Mouse (Mus musculus) midbrain, embryonic 11.5 days (tissue): ENCODE results near the gene Peg10. TPM values are rescaled to one million over a fixed set of nuclear protein-coding genes. Genes with fewer than 3 reads are reported as not detected.
A peak's percentile ranks its signal among the peaks of the same experiment; 100 is the strongest.

Experiments used
- ATAC-seq: fragments of 200-750 bp; cut with Nextera tagmentation; 2 replicates; pipeline ENCODE4 v1.8.0; 2017; ENCODE audit warnings: moderate TSS enrichment, moderate library complexity; ENCODE audit not compliant: low FRiP score
- DNase-seq: peaks from one replicate; pipeline ENCODE4 v3.0.0; 2015; ENCODE audit warnings: low spot score; ENCODE audit errors: missing footprints
- H3K27ac ChIP-seq: fragments of 300-500 bp; sonication (generic); 2 replicates; pipeline ENCODE4 v1.5.1; 2014; ENCODE audit warnings: low read depth, low read length
- H3K27me3 ChIP-seq: fragments of 300-500 bp; sonication (generic); 2 replicates; pipeline ENCODE4 v1.6.1; 2014; ENCODE audit warnings: mild to moderate bottlenecking, low read length, moderate library complexity, mixed read lengths; ENCODE audit not compliant: control insufficient read depth, insufficient read depth
- H3K36me3 ChIP-seq: fragments of 300-500 bp; sonication (generic); 2 replicates; pipeline ENCODE4 v1.6.1; 2014; ENCODE audit warnings: mild to moderate bottlenecking, low read length, moderate library complexity, mixed read lengths; ENCODE audit not compliant: control insufficient read depth, insufficient read depth
- H3K4me1 ChIP-seq: fragments of 300-500 bp; sonication (generic); 2 replicates; pipeline ENCODE4 v1.6.1; 2014; ENCODE audit warnings: low read length; ENCODE audit not compliant: control insufficient read depth, insufficient read depth
- H3K4me2 ChIP-seq: fragments of 300-500 bp; sonication (generic); 2 replicates; pipeline ENCODE4 v1.6.1; 2014; ENCODE audit warnings: mild to moderate bottlenecking, moderate library complexity
- H3K4me3 ChIP-seq: fragments of 300-500 bp; sonication (generic); 2 replicates; pipeline ENCODE4 v1.5.1; 2014; ENCODE audit warnings: low read depth, low read length
- H3K9ac ChIP-seq: fragments of 300-500 bp; sonication (generic); 2 replicates; pipeline ENCODE4 v1.6.1; 2014; ENCODE audit warnings: low read length
- H3K9me3 ChIP-seq: fragments of 300-500 bp; sonication (generic); 2 replicates; pipeline ENCODE4 v1.6.1; 2016; ENCODE audit warnings: low read length; ENCODE audit not compliant: control insufficient read depth
- WGBS: fragments of 180-500 bp; shearing (Covaris S2); extraction: QIAGEN DNeasy Blood & Tissue Kit; methylation state at CpG from one replicate; pipeline ENCODE4 v1.1.7; 2014; 5-methylcytosine and 5-hydroxymethylcytosine counted together
- polyA plus RNA-seq: library from polyadenylated mRNA; unstranded; fragments of >200 nt; fragmentation: Nextera tagmentation; extraction: Ambion mirVana; gene quantifications from 2 replicates; pipeline ENCODE4 v1.2.1, GENCODE M21; 2014

Peg10 gene
- polyA plus RNA-seq, 1 experiment from 2014 or later: 11.2 TPM

DNA sequence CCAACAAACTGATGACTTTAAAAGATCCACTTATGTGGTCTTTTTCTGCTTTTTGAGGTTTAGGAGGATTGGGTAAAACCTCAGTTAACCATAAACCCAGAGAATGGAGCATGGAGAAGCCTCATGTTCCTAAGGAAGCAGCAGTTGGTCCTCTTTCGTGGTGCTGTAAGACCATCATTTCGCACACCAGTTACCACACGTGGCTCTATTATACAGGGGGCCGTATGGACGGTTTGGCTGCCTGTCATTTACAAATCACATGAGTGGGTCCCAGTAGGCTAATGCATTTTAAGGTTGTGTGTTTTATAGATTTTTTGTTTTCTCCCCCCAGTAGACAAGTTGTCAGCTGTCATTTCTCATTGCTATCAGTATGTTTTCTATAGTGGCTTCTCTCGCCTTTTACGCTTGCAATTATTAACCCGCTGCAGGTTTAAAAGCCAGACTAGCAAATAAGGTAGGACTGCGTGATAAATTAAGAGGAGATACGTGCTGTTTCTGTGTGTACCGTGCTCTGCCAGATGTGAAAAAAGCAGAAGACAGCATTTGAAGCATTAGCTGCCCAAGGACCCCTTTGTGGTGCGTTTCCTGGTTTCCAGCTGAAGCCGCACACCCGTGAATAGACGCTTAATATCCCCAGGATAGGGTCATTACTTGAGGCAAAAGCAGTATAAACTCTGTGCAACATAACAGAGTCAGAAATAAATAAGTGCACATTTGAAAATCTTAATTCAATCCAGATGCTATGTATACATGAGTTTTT is 22.9 kb upstream of the Peg10 start:
- no peak overlapping the region for H3K4me3 ChIP-seq
- ATAC-seq (no peak; the same call in 1 of the 2 replicates), DNase-seq (no peak)
- H3K9ac ChIP-seq: no peak overlapping the region
- H3K4me2 ChIP-seq: no peak overlapping the region
- 75% methylated on average over 15 of the region's 15 CpGs for WGBS
- no peaks in the 10 kb centered on the region for H3K9me3 ChIP-seq
- peaks cover 6% of the 10 kb centered on the region for H3K4me1 ChIP-seq
- H3K27ac ChIP-seq: no peak overlapping the region
- H3K36me3 ChIP-seq: no peaks in the 10 kb centered on the region
- no peaks in the 10 kb centered on the region for H3K27me3 ChIP-seq

DNA sequence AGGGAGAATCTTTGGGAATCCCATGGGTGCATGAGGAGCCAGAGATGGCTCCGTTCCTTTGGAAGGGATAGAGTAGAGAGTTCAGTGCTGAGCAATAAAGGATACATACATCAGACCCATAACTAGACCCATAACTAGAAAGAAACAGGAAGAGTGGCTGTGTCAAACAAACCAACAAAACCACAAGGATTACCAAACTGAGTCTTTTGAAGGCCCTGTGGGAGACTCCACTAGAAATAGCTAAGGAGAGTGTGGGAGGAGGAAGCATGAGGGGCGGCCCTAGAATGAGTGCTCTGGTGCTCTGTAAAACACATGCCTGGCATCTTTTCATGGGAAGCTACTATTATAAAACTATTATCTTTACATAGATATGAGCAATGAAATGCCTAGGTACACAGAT is 18.8 kb upstream of the Peg10 start:
- Histone ChIP-seq H3K9ac (no peak overlapping the region), H3K27ac (no peak overlapping the region), H3K4me2 (no peak overlapping the region), H3K27me3 (no peaks in the 10 kb centered on the region), H3K4me3 (no peak overlapping the region), H3K4me1 (peaks cover 3% of the 10 kb centered on the region), H3K36me3 (no peaks in the 10 kb centered on the region), H3K9me3 (no peaks in the 10 kb centered on the region)
- no peak for ATAC-seq
- WGBS: 87% methylated on average over 2 of the region's 2 CpGs
- no peak for DNase-seq

DNA sequence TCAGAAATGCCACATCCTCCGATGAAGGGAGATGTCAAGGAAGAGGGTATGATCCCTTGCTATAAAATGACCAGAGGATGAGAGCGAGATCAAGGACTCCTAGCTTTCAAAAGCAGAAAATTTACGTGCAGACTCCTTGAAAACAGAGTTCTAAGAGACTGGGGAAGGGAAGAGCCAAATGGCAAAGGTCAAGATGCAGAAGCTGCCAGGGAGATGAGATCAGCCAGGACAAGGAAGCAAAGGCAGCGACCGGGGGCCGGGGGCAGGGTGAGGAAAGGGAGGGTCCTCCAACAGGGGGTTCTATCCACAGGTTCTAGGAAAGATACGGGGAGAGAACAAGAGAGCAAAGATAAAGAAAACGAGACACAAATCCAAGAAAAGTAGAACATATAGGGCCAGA is 15.4 kb upstream of the Peg10 start:
- Histone ChIP-seq H3K4me3 (no peak overlapping the region), H3K9ac (no peak overlapping the region), H3K36me3 (no peaks in the 10 kb centered on the region), H3K27me3 (no peaks in the 10 kb centered on the region), H3K27ac (no peak overlapping the region), H3K9me3 (no peaks in the 10 kb centered on the region), H3K4me1 (no peaks in the 10 kb centered on the region), H3K4me2 (no peak overlapping the region)
- DNase-seq (no peak), ATAC-seq (no peak)
- 58% methylated on average over 8 of the region's 8 CpGs for WGBS

DNA sequence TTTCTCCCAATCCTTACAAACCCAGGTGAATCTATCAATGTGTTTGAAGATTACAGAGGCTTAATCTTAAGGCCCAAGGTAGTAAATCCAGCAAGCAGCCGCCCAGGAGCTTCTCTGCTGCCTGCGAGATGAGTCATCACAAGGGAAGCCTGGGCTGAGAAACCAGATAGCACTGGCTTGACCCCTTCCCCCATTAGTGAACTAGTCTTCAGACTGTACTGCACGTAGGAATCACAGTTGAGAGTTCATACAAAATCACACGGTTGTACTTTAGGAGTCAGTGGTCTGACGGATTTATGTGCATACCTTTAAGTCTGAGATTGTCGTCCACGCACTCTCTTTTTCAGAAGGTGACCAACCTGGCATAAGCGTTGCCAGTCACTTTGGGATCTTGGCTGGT is 13.9 kb upstream of the Peg10 start:
- Histone ChIP-seq H3K4me1 (peaks cover 10% of the 10 kb centered on the region), H3K9me3 (no peaks in the 10 kb centered on the region), H3K4me3 (no peak overlapping the region), H3K4me2 (no peak overlapping the region), H3K27ac (no peak overlapping the region), H3K27me3 (no peaks in the 10 kb centered on the region), H3K9ac (no peak overlapping the region), H3K36me3 (no peaks in the 10 kb centered on the region)
- WGBS: 77% methylated on average over 8 of the region's 8 CpGs
- DNase-seq (no peak), ATAC-seq (no peak)

DNA sequence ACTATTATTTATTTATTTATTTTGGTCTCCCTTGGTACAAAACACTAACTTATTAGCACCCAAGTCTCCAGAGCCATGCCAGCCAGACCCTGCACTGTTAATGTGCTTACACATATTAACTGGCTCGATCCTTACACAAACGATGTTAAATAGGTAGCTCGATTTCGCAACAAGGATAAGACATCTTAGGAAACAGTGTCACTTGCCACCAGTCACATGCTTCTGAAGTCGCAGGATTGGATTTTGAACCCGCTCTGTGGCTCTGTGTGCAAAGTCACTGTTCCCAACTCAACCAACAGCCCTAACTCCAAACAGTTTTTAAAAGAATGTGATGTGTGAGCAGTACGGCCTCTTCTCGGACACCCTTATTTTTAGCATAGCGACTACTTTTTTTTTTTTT is 10.7 kb upstream of the Peg10 start:
- H3K9ac ChIP-seq: no peak overlapping the region
- no peak overlapping the region for H3K27ac ChIP-seq
- DNase-seq (no peak), ATAC-seq (no peak)
- H3K4me1 ChIP-seq: peaks cover 34% of the 10 kb centered on the region
- H3K4me3 ChIP-seq: no peak overlapping the region
- H3K9me3 ChIP-seq: no peaks in the 10 kb centered on the region
- 85% methylated on average over 9 of the region's 9 CpGs for WGBS
- H3K36me3 ChIP-seq: no peaks in the 10 kb centered on the region
- no peaks in the 10 kb centered on the region for H3K27me3 ChIP-seq
- H3K4me2 ChIP-seq: no peak overlapping the region

DNA sequence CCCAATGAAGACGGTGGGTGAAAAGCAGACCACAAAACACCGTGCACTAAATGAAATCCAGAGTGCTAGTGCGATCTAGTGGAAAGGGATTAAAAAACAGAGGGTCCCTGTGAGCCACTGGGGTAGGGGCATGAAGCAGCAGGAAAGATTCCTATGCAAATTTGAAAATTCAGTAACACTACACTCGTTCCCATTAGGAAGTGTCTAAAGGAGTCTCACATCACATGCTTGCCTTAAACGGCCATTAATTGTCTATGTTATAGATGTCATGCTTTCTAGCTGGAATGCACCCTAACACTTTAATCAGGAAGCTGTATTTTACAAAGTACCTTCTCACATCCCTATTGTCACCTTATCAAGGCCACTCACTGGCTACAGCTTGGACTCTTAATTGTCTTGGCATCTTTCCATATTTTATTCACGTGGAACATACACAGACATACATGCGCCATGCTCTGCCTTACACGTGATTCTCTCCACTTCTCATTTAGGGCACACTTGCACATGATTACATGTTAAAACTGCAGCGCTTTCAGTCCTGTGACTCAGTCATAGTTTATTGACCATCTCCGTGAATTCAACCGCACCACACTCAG is 9.0 kb upstream of the Peg10 start:
- H3K4me2 ChIP-seq: no peak overlapping the region; the same call in 1 of the 2 replicates
- no peaks in the 10 kb centered on the region for H3K9me3 ChIP-seq
- H3K36me3 ChIP-seq: no peaks in the 10 kb centered on the region
- WGBS: 24% methylated on average over 11 of the region's 11 CpGs
- H3K4me1 ChIP-seq: peaks cover 37% of the 10 kb centered on the region
- no peaks in the 10 kb centered on the region for H3K27me3 ChIP-seq
- no peak overlapping the region for H3K27ac ChIP-seq
- peak; percentile 60 for ATAC-seq
- H3K9ac ChIP-seq: no peak overlapping the region
- H3K4me3 ChIP-seq: no peak overlapping the region
- DNase-seq: peak; percentile 92

DNA sequence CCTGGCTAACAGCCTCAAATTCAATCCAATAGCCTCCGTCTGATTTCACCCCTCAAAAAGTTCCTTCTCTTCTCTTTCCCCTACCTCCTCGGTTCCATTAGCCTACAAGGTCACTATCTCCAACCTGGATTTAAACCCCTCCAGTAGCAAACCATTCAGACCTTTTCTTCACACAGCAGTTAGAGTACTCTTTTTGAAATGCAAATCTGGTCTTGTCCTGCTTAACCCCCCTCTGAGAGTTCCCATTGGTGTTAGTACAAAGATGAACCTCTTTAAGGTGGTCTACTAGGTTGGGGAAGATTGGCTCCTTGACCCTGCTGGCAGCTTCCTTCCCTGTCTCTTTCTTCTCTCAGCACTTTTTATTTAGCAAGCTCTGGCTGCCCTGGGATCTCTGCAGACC is 8.4 kb upstream of the Peg10 start:
- Histone ChIP-seq H3K9me3 (no peaks in the 10 kb centered on the region), H3K9ac (no peak overlapping the region), H3K27me3 (no peaks in the 10 kb centered on the region), H3K4me1 (peaks cover 37% of the 10 kb centered on the region), H3K36me3 (no peaks in the 10 kb centered on the region), H3K4me2 (no peak overlapping the region), H3K27ac (no peak overlapping the region), H3K4me3 (no peak overlapping the region)
- DNase-seq (no peak), ATAC-seq (peak; percentile 14; the same call in 1 of the 2 replicates)
- 8% methylated on average over 2 of the region's 2 CpGs for WGBS

DNA sequence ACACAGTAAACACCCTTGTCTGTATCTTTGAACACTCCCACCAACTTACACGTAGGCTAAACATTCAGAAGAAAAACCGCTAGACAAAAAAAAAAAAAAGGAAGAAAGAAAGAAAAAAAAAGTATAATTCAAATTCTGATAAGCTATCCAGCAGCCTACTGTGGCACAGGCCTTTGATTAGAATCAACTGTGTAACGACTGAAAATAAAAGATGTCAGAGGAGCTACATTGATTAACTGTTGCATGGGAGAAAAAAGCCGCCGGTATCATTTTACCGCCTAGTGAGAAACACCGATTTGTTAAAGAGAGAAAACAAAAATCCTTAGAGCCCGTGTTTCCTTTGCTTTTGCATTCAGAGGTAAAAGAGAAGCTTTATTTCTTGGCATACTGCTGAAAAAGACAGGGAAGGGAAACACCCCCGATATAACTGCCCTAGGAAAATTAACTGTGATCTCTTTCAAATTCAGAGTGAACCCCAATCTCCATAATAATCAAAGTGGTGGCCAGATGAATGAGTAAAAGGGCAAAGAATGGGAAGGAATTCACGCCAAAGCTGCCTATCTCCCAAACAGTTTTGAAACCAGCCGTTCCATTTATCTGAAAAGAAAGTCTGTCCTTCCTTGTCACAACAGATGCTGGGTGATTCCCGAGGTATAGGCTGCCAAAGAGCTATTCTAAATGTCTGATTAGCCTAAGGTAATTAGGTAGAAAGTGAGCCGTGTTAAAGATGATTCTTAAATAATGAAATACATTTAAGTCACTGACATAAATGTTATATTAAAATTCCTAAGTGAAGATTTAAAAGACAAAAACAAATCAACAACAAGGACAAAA is 7.4 kb upstream of the Peg10 start:
- Histone ChIP-seq H3K36me3 (no peaks in the 10 kb centered on the region), H3K27me3 (no peaks in the 10 kb centered on the region), H3K9ac (peak overlapping the region; percentile 31; the same call in 1 of the 2 replicates), H3K4me2 (peak overlapping the region; percentile 36; the same call in 1 of the 2 replicates), H3K9me3 (no peaks in the 10 kb centered on the region), H3K4me1 (peaks cover 37% of the 10 kb centered on the region), H3K27ac (no peak overlapping the region), H3K4me3 (no peak overlapping the region)
- peak; percentile 45; the same call in 1 of the 2 replicates for ATAC-seq
- 5% methylated on average over 13 of the region's 13 CpGs for WGBS
- peak; percentile 88 for DNase-seq

DNA sequence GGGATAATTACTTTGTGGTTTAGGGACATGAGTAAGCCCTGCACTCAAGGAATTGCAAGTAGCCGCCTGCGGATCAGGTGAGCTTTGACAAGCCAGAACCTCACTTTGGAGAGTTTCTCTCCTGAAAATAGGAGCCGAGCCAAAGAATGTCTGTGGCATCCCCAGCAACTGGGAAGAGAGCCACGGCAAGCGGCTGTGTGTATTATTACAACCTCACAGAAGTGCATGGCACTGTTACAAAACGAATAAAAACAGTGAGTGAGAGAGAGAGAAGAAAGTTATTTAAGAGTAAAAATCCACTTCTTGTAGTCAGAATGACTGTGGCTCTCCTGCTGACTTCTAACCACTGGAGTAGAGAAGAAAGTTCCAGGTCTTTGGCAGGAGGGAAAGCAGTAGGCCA is 6.6 kb upstream of the Peg10 start:
- 28% methylated on average over 6 of the region's 6 CpGs for WGBS
- Histone ChIP-seq H3K4me2 (no peak overlapping the region), H3K4me3 (no peak overlapping the region), H3K27ac (no peak overlapping the region), H3K4me1 (peaks cover 37% of the 10 kb centered on the region), H3K27me3 (no peaks in the 10 kb centered on the region), H3K36me3 (no peaks in the 10 kb centered on the region), H3K9ac (no peak overlapping the region), H3K9me3 (no peaks in the 10 kb centered on the region)
- ATAC-seq: no peak
- DNase-seq: peak; percentile 87
